ENCODE assay signal across 10 mouse cellular contexts in genomic region chr3:35149251-35149691, GRCm38 (mm10).
DNase-seq lines count a peak whose midpoint lies in the region; ATAC-seq and TF ChIP-seq lines count a peak whose summit lies in the region.
"Had no signal": no experiment of that assay in that cellular context is flagged by ENCODE, and none has a peak within 500 bp of the region (broad histone marks: within the 10 kb centered on the region; RNA-seq: fewer than 3 reads in every experiment).

No protein-coding gene starts in this region.

- no peak for ATAC-seq in forebrain, embryonic 12.5 days (ENCODE audit: low FRiP score)
- ATAC-seq in forebrain, embryonic 11.5 days (replicated peaks; ENCODE audit: low FRiP score) = no peak
- ATAC-seq in midbrain, postnatal 0 days (ENCODE audit: low FRiP score) = peak; percentile 72

- H3K9ac ChIP-seq in forebrain, embryonic 12.5 days = no peak overlapping the region
- H3K9ac ChIP-seq in forebrain, embryonic 11.5 days (ENCODE audit: low read length) = no peak overlapping the region
- H3K9ac ChIP-seq in midbrain, postnatal 0 days (replicated peaks; ENCODE audit: low read length, poor library complexity, severe bottlenecking) = no peak overlapping the region

- H3K4me1 ChIP-seq in forebrain, embryonic 12.5 days = peaks cover 13% of the 10 kb centered on the region
- no peaks in the 10 kb centered on the region for H3K4me1 ChIP-seq in forebrain, embryonic 11.5 days (replicated peaks; ENCODE audit: control insufficient read depth, insufficient read depth, low read length)
- peaks cover 2% of the 10 kb centered on the region; the same call in 1 of the 2 replicates for H3K4me1 ChIP-seq in midbrain, postnatal 0 days (ENCODE audit: insufficient read depth, low read length)

- peak overlapping the region; percentile 6; the same call in 1 of the 2 replicates for H3K27ac ChIP-seq in forebrain, embryonic 12.5 days
- H3K27ac ChIP-seq in forebrain, embryonic 11.5 days (ENCODE audit: low read depth, low read length) = no peak overlapping the region
- peak overlapping the region; percentile 48 for H3K27ac ChIP-seq in midbrain, postnatal 0 days (ENCODE audit: low read depth, low read length)

- no peak for DNase-seq in forebrain, embryonic 11.5 days (ENCODE audit: low spot score)
- DNase-seq in R1 (ENCODE audit: low read depth, low spot score) = peak; percentile 69
- peak; percentile 35 to 37 for DNase-seq in frontal cortex, postnatal 36 days (ENCODE audit: low spot score in 2 of 2)
- peak; percentile 21 to 24 for DNase-seq in left cerebral cortex, adult 8-10 months (ENCODE audit: low spot score in 2 of 2)
- peak; percentile 90 for DNase-seq in midbrain, postnatal 0 days (ENCODE audit: low spot score)
- no peak for DNase-seq in gastrocnemius, postnatal 14 days
- no peak for DNase-seq in urinary bladder, adult 18-20 months (ENCODE audit: low spot score in 2 of 2)

- H3K36me3 ChIP-seq in forebrain, embryonic 12.5 days (replicated peaks) = no peaks in the 10 kb centered on the region
- no peaks in the 10 kb centered on the region for H3K36me3 ChIP-seq in forebrain, embryonic 11.5 days (ENCODE audit: control insufficient read depth, insufficient read depth, low read length)
- no peaks in the 10 kb centered on the region for H3K36me3 ChIP-seq in midbrain, postnatal 0 days (ENCODE audit: insufficient read depth, low read length)

- H3K4me2 ChIP-seq in forebrain, embryonic 12.5 days = no peak overlapping the region
- no peak overlapping the region for H3K4me2 ChIP-seq in forebrain, embryonic 11.5 days (ENCODE audit: low read depth, low read length, severe bottlenecking)
- 0 out of 2 replicates have a peak overlapping the region, but pooled peaks have one; percentile 13 for H3K4me2 ChIP-seq in midbrain, postnatal 0 days (ENCODE audit: low read depth, low read length, poor library complexity, severe bottlenecking)

- no peaks in the 10 kb centered on the region for H3K9me3 ChIP-seq in forebrain, embryonic 12.5 days
- no peaks in the 10 kb centered on the region; the same call in 1 of the 2 replicates for H3K9me3 ChIP-seq in forebrain, embryonic 11.5 days (ENCODE audit: control insufficient read depth, low read length)
- H3K9me3 ChIP-seq in midbrain, postnatal 0 days (ENCODE audit: low read length) = no peaks in the 10 kb centered on the region

- intact Hi-C loops in gastrocnemius, postnatal 14 days (cut with DNase I; ENCODE audit: low total_unique reads) = no loop called here

- 50% methylated on average over 12 of the region's 12 CpGs for WGBS in forebrain, embryonic 12.5 days
- WGBS in forebrain, embryonic 11.5 days = 61% methylated on average over 12 of the region's 12 CpGs
- 30% methylated on average over 12 of the region's 12 CpGs for WGBS in midbrain, postnatal 0 days

- no peaks in the 10 kb centered on the region for H3K27me3 ChIP-seq in forebrain, embryonic 12.5 days
- H3K27me3 ChIP-seq in forebrain, embryonic 11.5 days (ENCODE audit: control insufficient read depth, insufficient read depth, low read length) = no peaks in the 10 kb centered on the region
- H3K27me3 ChIP-seq in midbrain, postnatal 0 days (ENCODE audit: insufficient read depth, low read length) = no peaks in the 10 kb centered on the region

- no peak overlapping the region for H3K4me3 ChIP-seq in forebrain, embryonic 12.5 days (replicated peaks)
- H3K4me3 ChIP-seq in forebrain, embryonic 11.5 days (ENCODE audit: low read depth, low read length) = no peak overlapping the region
- H3K4me3 ChIP-seq in midbrain, postnatal 0 days (ENCODE audit: low read depth, low read length) = no peak overlapping the region
- H3K4me3 ChIP-seq: erythroblast, embryonic 14.5 days; myocyte had no signal

- TF ChIP-seq CTCF in midbrain, postnatal 0 days (IDR thresholded peaks at IDR 0.05) = no peak

Comparison
In these comparisons a context has a peak if more than half of its experiments do, and no peak if none do; other contexts are left out.
1. DNase-seq: peak in R1 (single experiment), frontal cortex, postnatal 36 days (2 of 2), left cerebral cortex, adult 8-10 months (2 of 2) and midbrain, postnatal 0 days (single experiment); none in forebrain, embryonic 11.5 days (single experiment), gastrocnemius, postnatal 14 days (single experiment) and urinary bladder, adult 18-20 months (0 of 2).